Mouse (Mus musculus) G1E (cell line): ENCODE results near the gene Mical3.

ENCODE experiments used
- CTCF ChIP-seq: IDR thresholded peaks from 2 replicates; pipeline ENCODE4 v1.5.1; 2012; ENCODE audit warnings: low read depth, low read length, inconsistent platforms, mixed read lengths
- GATA1 ChIP-seq: IDR thresholded peaks from 2 replicates; pipeline ENCODE4 v1.6.1; 2012; ENCODE audit warnings: borderline replicate concordance, low read length, inconsistent platforms, mixed read lengths
- GATA2 ChIP-seq: IDR thresholded peaks from 2 replicates; pipeline ENCODE4 v1.6.1; 2012; ENCODE audit warnings: low read depth, low read length, inconsistent platforms, borderline replicate concordance
- POLR2AphosphoS5 ChIP-seq: IDR thresholded peaks from 2 replicates; pipeline ENCODE4 v1.6.1; 2012; ENCODE audit warnings: low read depth, low read length, inconsistent platforms; ENCODE audit not compliant: insufficient replicate concordance
- TAL1 ChIP-seq: conservative IDR thresholded peaks from 2 replicates; pipeline ENCODE4 v1.6.1; 2012; ENCODE audit warnings: low read depth, low read length, inconsistent platforms, mixed read lengths

DNA sequence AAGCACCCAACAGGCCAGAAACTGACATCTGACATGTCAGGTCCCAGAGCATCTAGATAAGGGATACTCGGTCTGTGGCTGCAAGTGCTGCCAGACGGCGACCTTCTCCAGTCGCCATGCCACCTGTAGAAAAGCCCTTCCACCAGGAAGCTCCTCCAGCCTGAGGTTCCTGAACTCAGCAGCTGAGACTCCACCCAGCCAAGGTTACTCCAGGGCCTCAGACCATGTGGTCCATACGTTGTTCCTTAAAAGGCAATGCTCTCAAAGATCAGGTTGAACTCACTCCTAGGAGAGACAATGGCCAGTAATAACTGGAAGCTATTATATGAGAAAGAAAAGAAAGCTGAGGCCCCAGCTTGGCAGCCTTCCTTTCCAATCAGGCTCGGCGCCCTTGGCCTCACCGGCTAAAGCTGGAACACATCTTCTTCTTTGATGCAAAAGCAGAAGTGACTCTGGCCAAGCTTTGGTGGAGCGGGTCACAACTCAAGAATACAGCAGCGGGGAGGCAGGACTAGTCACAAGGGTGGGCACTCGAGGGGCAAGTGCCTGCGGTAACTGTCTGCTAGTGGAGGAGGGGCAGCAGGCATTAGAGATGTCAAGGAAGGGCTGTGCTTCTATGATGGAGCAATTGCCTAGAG lies 53.8 kb downstream of the Mical3 start:
- TF ChIP-seq TAL1 (no peak), CTCF (no peak), GATA1 (no peak), GATA2 (no peak), POLR2AphosphoS5 (no peak)
